Mouse (Mus musculus) ES-Bruce4 (cell line): Measurements from ENCODE around the gene Add3. TPM values are rescaled to one million over a fixed set of nuclear protein-coding genes. Genes with fewer than 3 reads are reported as not detected.

ENCODE experiments used
- H3K27ac ChIP-seq: 2 replicates; pipeline ENCODE4 v1.5.1; 2012; ENCODE audit warnings: low read length, inconsistent platforms; ENCODE audit not compliant: insufficient read depth
- H3K27me3 ChIP-seq: 2 replicates; pipeline ENCODE4 v1.6.1; 2012; ENCODE audit warnings: mild to moderate bottlenecking, low read length, inconsistent platforms; ENCODE audit not compliant: control insufficient read depth, poor library complexity, insufficient read depth, severe bottlenecking
- H3K36me3 ChIP-seq: 2 replicates; pipeline ENCODE4 v1.6.1; 2012; ENCODE audit warnings: inconsistent platforms, mild to moderate bottlenecking, low read length, moderate library complexity; ENCODE audit not compliant: control insufficient read depth, poor library complexity, insufficient read depth, severe bottlenecking
- H3K4me1 ChIP-seq: one replicate; pipeline ENCODE4 v1.8.1; 2011; ENCODE audit warnings: low read length; ENCODE audit not compliant: control insufficient read depth, insufficient read depth
- H3K4me3 ChIP-seq: 2 replicates; pipeline ENCODE4 v1.5.1; 2011; ENCODE audit warnings: low read depth, mild to moderate bottlenecking, low read length
- H3K9ac ChIP-seq: 2 replicates; pipeline ENCODE4 v1.6.1; 2012; ENCODE audit warnings: low read depth, mild to moderate bottlenecking, inconsistent platforms; ENCODE audit not compliant: poor library complexity, severe bottlenecking
- H3K9me3 ChIP-seq: replicated peaks from 2 replicates; pipeline ENCODE4 v1.6.1; 2012; ENCODE audit warnings: mild to moderate bottlenecking, low read length, inconsistent platforms; ENCODE audit not compliant: control insufficient read depth, poor library complexity, insufficient read depth, severe bottlenecking
- CTCF ChIP-seq: IDR thresholded peaks from one replicate; pipeline ENCODE4 v1.8.1; 2011; ENCODE audit warnings: low read depth, low read length
- EP300 ChIP-seq: IDR thresholded peaks from 2 replicates; pipeline ENCODE4 v1.6.1; 2011; ENCODE audit warnings: low read depth, low read length; ENCODE audit not compliant: insufficient read depth
- POLR2A ChIP-seq: IDR thresholded peaks from one replicate; pipeline ENCODE4 v1.8.1; 2011; ENCODE audit warnings: low read length; ENCODE audit not compliant: insufficient read depth
- polyA plus RNA-seq: library from polyadenylated mRNA; stranded (reverse); fragments of >200 nt; gene quantifications from 2 replicates; pipeline ENCODE4 v1.2.4, GENCODE M21; 2011; ENCODE audit warnings: low read depth; ENCODE audit not compliant: missing spikeins, insufficient read depth, insufficient read length

Gene Add3
- polyA plus RNA-seq, 1 experiment = 41.5 TPM

- Histone ChIP-seq H3K36me3 (no peaks in the 10 kb centered on the region), H3K9me3 (no peaks in the 10 kb centered on the region), H3K27ac (no peak overlapping the region), H3K4me3 (no peak overlapping the region), H3K9ac (no peak overlapping the region), H3K27me3 (no peaks in the 10 kb centered on the region), H3K4me1 (no peaks in the 10 kb centered on the region)
- TF ChIP-seq POLR2A = no peak
- TF ChIP-seq CTCF = no peak
- no peak for TF ChIP-seq EP300
Observed at GRCm38 (mm10) chr19:53101374-53102300, 38.6 kb upstream of the Add3 start.

- no peaks in the 10 kb centered on the region for H3K36me3 ChIP-seq
Observed at GRCm38 (mm10) chr19:53105374-53106090, 34.7 kb upstream of the Add3 start.

GRCm38 (mm10) chr19:53106952-53107351 lies 33.3 kb upstream of the Add3 start:
- no peak for TF ChIP-seq EP300
- TF ChIP-seq POLR2A = no peak
- no peak for TF ChIP-seq CTCF
- no peaks in the 10 kb centered on the region for H3K36me3 ChIP-seq
- H3K27ac ChIP-seq = no peak overlapping the region
- no peak overlapping the region for H3K4me3 ChIP-seq
- no peak overlapping the region for H3K9ac ChIP-seq
- H3K27me3 ChIP-seq = no peaks in the 10 kb centered on the region
- H3K9me3 ChIP-seq = no peaks in the 10 kb centered on the region
- peaks cover 2% of the 10 kb centered on the region for H3K4me1 ChIP-seq

More at GRCm38 (mm10) chr19:53105374-53106090, 34.7 kb upstream of the Add3 start:
- Histone ChIP-seq H3K27ac (0 out of 2 replicates have a peak overlapping the region, but pooled peaks have one; percentile 1), H3K4me1 (no peaks in the 10 kb centered on the region), H3K9ac (peak overlapping the region; percentile 12; the same call in 1 of the 2 replicates), H3K9me3 (no peaks in the 10 kb centered on the region), H3K27me3 (no peaks in the 10 kb centered on the region), H3K4me3 (peak overlapping the region; percentile 52)
- TF ChIP-seq CTCF (no peak), POLR2A (no peak), EP300 (peak; percentile 66; the same call in 1 of the 2 replicates)

- no peaks in the 10 kb centered on the region for H3K9me3 ChIP-seq
- no peak overlapping the region for H3K9ac ChIP-seq
- TF ChIP-seq EP300 (no peak), CTCF (no peak), POLR2A (no peak)
- no peak overlapping the region for H3K4me3 ChIP-seq
- no peak overlapping the region for H3K27ac ChIP-seq
- H3K4me1 ChIP-seq = peaks cover 2% of the 10 kb centered on the region
- H3K27me3 ChIP-seq = no peaks in the 10 kb centered on the region
- no peaks in the 10 kb centered on the region for H3K36me3 ChIP-seq
Observed at GRCm38 (mm10) chr19:53107361-53108247, 32.6 kb upstream of the Add3 start.

- Histone ChIP-seq H3K4me1 (peaks cover 2% of the 10 kb centered on the region), H3K27me3 (no peaks in the 10 kb centered on the region), H3K9me3 (no peaks in the 10 kb centered on the region), H3K36me3 (no peaks in the 10 kb centered on the region), H3K4me3 (no peak overlapping the region), H3K9ac (no peak overlapping the region), H3K27ac (no peak overlapping the region)
- TF ChIP-seq EP300 (no peak), CTCF (no peak), POLR2A (no peak)
Observed at GRCm38 (mm10) chr19:53111996-53112590, 28.1 kb upstream of the Add3 start.
